Mouse (Mus musculus) hindbrain, embryonic 14.5 days (tissue): Measurements from ENCODE around the gene Selenok. TPM values are rescaled to one million over a fixed set of nuclear protein-coding genes. Genes with fewer than 3 reads are reported as not detected.

Source experiments
- ATAC-seq: fragments of 200-750 bp; cut with Nextera tagmentation; 2 replicates; pipeline ENCODE4 v1.8.0; 2017; ENCODE audit warnings: moderate number of reproducible peaks, mild to moderate bottlenecking, moderate TSS enrichment, moderate library complexity; ENCODE audit not compliant: low FRiP score
- DNase-seq: peaks from one replicate; pipeline ENCODE4 v3.0.0-alpha.2; 2015; ENCODE audit warnings: low spot score
- H3K27ac ChIP-seq: fragments of 300-500 bp; sonication (generic); 2 replicates; pipeline ENCODE4 v1.5.1; 2014; ENCODE audit warnings: mild to moderate bottlenecking, moderate library complexity
- H3K27me3 ChIP-seq: fragments of 300-500 bp; sonication (generic); 2 replicates; pipeline ENCODE4 v1.6.1; 2014; ENCODE audit warnings: mild to moderate bottlenecking, low read length, mixed read lengths; ENCODE audit not compliant: control insufficient read depth, insufficient read depth
- H3K36me3 ChIP-seq: fragments of 300-500 bp; sonication (generic); replicated peaks from 2 replicates; pipeline ENCODE4 v1.6.1; 2014; ENCODE audit not compliant: control insufficient read depth, insufficient read depth
- H3K4me1 ChIP-seq: fragments of 300-500 bp; sonication (generic); replicated peaks from 2 replicates; pipeline ENCODE4 v1.6.1; 2014; ENCODE audit warnings: antibody characterized with exemption, low read length, mixed read lengths; ENCODE audit not compliant: control insufficient read depth, insufficient read depth
- H3K4me2 ChIP-seq: fragments of 300-500 bp; sonication (generic); replicated peaks from 2 replicates; pipeline ENCODE4 v1.6.1; 2014; ENCODE audit warnings: mild to moderate bottlenecking, moderate library complexity
- H3K4me3 ChIP-seq: fragments of 300-500 bp; sonication (generic); replicated peaks from 2 replicates; pipeline ENCODE4 v1.5.1; 2014; ENCODE audit warnings: mild to moderate bottlenecking, low read length
- H3K9ac ChIP-seq: fragments of 300-500 bp; sonication (generic); 2 replicates; pipeline ENCODE4 v1.6.1; 2014
- H3K9me3 ChIP-seq: fragments of 300-500 bp; sonication (generic); 2 replicates; pipeline ENCODE4 v1.6.1; 2016; ENCODE audit warnings: low read length; ENCODE audit not compliant: control insufficient read depth
- WGBS: fragments of 180-500 bp; shearing (Covaris S2); extraction: QIAGEN DNeasy Blood & Tissue Kit; methylation state at CpG from one replicate; pipeline ENCODE4 v1.1.7; 2014; 5-methylcytosine and 5-hydroxymethylcytosine counted together
- polyA plus RNA-seq: library from polyadenylated mRNA; unstranded; fragments of >200 nt; fragmentation: Nextera tagmentation; extraction: Ambion mirVana; gene quantifications from 2 replicates; pipeline ENCODE4 v1.2.1, GENCODE M21; 2014

Selenok gene
- polyA plus RNA-seq, 1 experiment from 2014 or later = 331 TPM

DNA sequence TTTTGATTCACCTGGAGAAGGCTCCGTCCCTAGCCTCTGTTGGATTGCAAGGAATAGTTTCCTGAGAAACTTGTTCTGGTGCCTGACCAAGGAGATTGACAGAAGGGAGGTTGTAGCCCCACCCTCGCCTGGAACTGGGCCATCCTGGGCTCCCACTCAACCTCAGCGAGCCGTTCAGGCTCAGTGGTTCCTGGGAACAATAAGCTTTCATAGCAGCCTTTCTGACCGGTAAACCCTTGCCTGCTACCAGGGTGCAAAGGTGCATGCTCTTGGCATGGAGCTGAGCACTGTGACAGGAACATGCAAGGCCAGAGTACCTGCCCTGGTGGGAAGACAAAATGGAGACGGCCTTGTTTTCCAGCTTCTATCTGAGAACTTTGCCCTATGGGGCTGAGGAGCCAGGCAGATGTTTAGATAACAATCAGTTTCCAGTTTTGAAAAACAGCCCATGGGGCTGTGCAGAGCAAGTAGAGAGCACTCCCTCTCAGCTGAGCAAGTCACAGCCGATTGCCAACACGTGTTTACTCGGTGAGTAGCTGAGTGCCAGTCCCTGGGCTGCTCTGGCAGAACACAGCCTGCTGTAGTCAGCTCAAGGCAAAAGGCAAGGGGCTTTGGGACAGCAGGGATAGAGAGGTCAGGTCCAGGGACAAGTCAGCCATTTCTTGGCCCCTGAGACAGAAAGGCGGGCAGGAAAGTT, 41.9 kb downstream of the Selenok start:
- no peak overlapping the region for H3K27ac ChIP-seq
- no peak overlapping the region for H3K4me3 ChIP-seq
- no peak overlapping the region for H3K9ac ChIP-seq
- DNase-seq (no peak), ATAC-seq (no peak; the same call in 1 of the 2 replicates)
- 66% methylated on average over 10 of the region's 10 CpGs for WGBS
- no peaks in the 10 kb centered on the region for H3K36me3 ChIP-seq
- H3K9me3 ChIP-seq = no peaks in the 10 kb centered on the region
- no peak overlapping the region for H3K4me2 ChIP-seq
- peaks cover 10% of the 10 kb centered on the region; the same call in 1 of the 2 replicates for H3K4me1 ChIP-seq
- H3K27me3 ChIP-seq = peaks cover 22% of the 10 kb centered on the region

DNA sequence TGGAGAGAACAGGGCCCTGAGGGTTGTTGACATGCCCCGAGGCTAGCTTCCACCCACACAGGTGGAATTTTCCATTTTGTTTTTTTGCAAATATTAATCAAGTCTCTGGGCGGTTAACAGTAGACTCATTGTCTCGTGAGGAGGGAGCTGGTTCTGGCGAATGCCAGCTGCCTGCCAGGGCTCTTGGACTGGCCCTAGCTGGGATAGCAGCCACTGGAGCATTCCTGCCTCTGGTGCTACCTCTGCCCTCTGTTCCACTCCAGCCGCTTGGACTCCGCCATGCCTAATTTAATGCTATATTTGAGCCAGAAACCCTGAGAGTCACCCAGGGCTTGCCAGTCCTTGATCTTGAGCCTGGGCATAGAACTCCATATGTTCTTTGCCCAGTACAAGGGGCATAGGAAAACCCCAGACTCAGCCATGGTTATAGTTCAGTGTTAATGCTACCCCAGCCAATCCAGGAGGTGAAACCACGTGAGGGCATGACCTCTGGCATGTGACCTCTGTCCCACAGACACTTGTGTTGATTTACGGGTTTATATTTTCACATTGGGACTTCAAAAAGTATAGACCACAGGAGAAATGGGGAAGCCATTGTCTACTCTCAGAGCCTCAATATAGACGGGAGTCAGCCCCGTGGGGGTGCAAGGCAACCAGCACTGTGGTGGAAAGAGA, 43.9 kb downstream of the Selenok start:
- no peak for DNase-seq
- H3K9me3 ChIP-seq = no peaks in the 10 kb centered on the region
- no peak overlapping the region for H3K9ac ChIP-seq

DNA sequence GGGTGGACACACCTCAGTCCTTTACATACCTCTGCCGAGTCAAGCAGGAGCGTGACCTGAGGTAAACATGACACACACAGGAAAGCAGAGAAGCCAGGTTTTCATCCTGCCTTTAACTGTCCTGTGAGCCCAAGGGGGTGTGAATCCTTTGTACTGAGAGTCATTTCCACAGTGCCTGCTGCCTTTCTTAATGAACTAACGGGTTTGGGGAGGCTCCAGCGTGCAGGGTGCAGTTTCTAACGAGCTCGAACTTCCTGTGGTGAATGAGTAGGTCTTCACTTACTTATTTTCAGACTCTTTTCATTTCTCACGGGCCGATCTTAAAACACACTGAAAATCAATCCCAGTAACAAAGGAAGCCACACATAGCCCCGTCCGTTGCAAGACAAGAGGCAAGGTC, 46.4 kb downstream of the Selenok start:
- 0 out of 2 replicates have a peak, but pooled peaks cover 6% of the 10 kb centered on the region for H3K27me3 ChIP-seq
- H3K36me3 ChIP-seq = no peaks in the 10 kb centered on the region
- no peak overlapping the region for H3K4me2 ChIP-seq
- no peaks in the 10 kb centered on the region for H3K4me1 ChIP-seq
- ATAC-seq = no peak
- no peaks in the 10 kb centered on the region for H3K9me3 ChIP-seq
- no peak overlapping the region for H3K9ac ChIP-seq
- no peak overlapping the region for H3K4me3 ChIP-seq
- no peak for DNase-seq
- 75% methylated on average over 10 of the region's 10 CpGs for WGBS
- H3K27ac ChIP-seq = no peak overlapping the region

More for the DNA sequence above, 43.9 kb downstream of the Selenok start:
- Histone ChIP-seq H3K4me1 (peaks cover 10% of the 10 kb centered on the region; the same call in 1 of the 2 replicates), H3K27ac (no peak overlapping the region), H3K27me3 (peaks cover 22% of the 10 kb centered on the region), H3K36me3 (no peaks in the 10 kb centered on the region), H3K4me3 (no peak overlapping the region), H3K4me2 (no peak overlapping the region)
- WGBS = 77% methylated on average over 10 of the region's 10 CpGs
- peak; percentile 24; the same call in 1 of the 2 replicates for ATAC-seq

DNA sequence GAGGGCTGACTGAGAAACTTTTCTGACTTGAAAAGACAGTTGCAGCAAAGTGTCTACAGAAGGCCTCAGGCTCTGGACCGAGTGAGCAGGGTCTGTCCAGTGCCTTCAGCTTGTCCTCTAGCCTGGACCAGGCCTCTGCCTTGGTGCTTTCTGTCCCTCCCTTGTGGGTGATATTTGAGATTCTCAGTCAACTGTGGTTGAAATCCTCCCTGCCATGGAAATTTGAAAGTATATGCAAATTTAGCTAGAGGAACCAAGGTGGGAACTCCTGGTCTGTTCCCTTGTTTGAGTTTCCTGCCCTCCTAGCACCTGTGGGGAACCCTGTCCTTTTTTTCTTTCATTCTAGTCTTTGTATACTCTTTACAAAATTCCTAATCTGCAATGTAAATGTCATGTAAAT, 46.9 kb downstream of the Selenok start:
- H3K9ac ChIP-seq = no peak overlapping the region
- WGBS = 76% methylated on average over 1 of the region's 1 CpGs
- ATAC-seq = no peak

DNA sequence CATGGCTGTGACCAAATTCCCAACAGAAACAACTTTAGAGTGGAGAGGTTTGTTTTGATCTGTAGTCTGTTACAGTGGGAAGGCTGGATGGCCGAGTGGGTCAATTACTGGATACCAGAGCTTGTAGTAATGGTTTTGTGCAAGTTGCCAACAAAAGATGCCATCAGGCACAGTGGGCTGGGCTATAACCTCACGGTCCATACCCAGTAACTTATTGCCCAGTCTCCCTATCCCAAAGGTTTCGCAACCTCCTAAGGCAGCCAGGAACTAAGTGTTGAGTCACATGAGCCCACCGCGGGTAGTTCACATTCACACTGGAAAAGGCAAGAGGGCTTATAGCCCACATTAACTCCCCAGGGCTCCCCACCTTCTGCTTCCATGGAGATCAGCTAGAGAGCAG, 48.6 kb downstream of the Selenok start:
- no peaks in the 10 kb centered on the region for H3K27me3 ChIP-seq

More for the DNA sequence above, 46.9 kb downstream of the Selenok start:
- H3K9me3 ChIP-seq = no peaks in the 10 kb centered on the region
- H3K4me1 ChIP-seq = no peaks in the 10 kb centered on the region
- no peaks in the 10 kb centered on the region for H3K36me3 ChIP-seq
- no peak overlapping the region for H3K27ac ChIP-seq
- 0 out of 2 replicates have a peak, but pooled peaks cover 1% of the 10 kb centered on the region for H3K27me3 ChIP-seq
- DNase-seq = no peak
- H3K4me2 ChIP-seq = no peak overlapping the region
- H3K4me3 ChIP-seq = no peak overlapping the region

DNA sequence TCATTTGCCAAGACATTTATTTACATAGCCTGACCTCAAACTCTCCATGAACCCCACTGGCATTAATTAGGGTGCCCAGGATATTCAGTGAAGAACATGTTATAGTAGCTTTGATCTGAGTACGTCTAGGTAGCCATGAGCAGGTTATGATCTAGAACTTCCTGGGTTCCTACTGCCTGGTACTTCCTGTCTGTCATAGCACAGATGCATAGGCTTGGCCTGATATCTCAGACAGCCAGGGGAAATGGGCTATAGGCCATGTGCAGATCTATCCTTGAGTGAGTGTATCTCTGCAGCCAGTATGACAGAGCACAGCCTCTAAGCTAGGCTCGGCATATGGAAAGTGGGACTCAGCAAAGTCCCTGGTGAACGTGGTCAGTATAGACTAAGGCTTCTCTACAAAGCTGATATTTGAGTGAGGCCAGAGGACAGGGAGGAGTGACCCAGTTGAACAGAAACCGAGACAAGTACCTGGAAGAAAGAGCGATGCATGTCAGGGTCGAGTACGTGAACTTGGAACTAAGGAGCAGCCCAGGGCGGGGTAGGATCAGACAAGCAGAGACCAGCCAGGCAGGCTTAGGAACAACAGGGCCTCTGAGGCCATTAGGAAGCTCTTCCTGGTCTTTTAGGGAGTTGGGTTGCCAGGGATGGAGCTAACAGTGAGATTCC, 49.8 kb downstream of the Selenok start:
- Histone ChIP-seq H3K4me3 (no peak overlapping the region), H3K27me3 (no peaks in the 10 kb centered on the region), H3K9ac (no peak overlapping the region), H3K27ac (no peak overlapping the region), H3K36me3 (no peaks in the 10 kb centered on the region), H3K4me1 (no peaks in the 10 kb centered on the region), H3K4me2 (no peak overlapping the region), H3K9me3 (no peaks in the 10 kb centered on the region)
- no peak for DNase-seq
- WGBS = 93% methylated on average over 8 of the region's 8 CpGs
- ATAC-seq = no peak

More for the DNA sequence above, 48.6 kb downstream of the Selenok start:
- Histone ChIP-seq H3K4me3 (no peak overlapping the region), H3K9ac (no peak overlapping the region), H3K4me1 (no peaks in the 10 kb centered on the region), H3K4me2 (no peak overlapping the region), H3K27ac (no peak overlapping the region), H3K36me3 (no peaks in the 10 kb centered on the region), H3K9me3 (no peaks in the 10 kb centered on the region)
- ATAC-seq = no peak
- WGBS = 93% methylated on average over 5 of the region's 5 CpGs
- DNase-seq = no peak

DNA sequence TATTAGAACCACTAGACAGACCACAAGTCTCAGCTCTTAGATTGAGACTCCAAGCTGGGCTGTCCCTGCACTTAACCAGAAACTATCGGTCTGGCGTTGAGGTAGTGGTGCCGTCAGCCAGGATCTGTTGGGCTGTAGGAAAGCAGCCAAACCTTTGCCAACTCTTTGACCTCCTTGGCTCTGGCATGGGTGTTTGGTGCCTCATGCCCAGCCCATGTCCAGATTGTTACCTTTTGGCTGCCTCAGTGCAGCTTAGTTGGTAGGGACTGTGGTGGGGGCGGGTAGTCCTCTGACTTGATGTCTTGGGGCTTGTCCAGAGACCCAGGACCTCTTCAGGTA, 50.3 kb downstream of the Selenok start:
- WGBS = 86% methylated on average over 4 of the region's 4 CpGs
- H3K36me3 ChIP-seq = no peaks in the 10 kb centered on the region
- H3K4me2 ChIP-seq = no peak overlapping the region
- H3K9ac ChIP-seq = no peak overlapping the region
- no peak for ATAC-seq
- H3K4me1 ChIP-seq = no peaks in the 10 kb centered on the region
- H3K4me3 ChIP-seq = no peak overlapping the region
- H3K9me3 ChIP-seq = no peaks in the 10 kb centered on the region
- no peaks in the 10 kb centered on the region for H3K27me3 ChIP-seq
- DNase-seq = no peak
- no peak overlapping the region for H3K27ac ChIP-seq

DNA sequence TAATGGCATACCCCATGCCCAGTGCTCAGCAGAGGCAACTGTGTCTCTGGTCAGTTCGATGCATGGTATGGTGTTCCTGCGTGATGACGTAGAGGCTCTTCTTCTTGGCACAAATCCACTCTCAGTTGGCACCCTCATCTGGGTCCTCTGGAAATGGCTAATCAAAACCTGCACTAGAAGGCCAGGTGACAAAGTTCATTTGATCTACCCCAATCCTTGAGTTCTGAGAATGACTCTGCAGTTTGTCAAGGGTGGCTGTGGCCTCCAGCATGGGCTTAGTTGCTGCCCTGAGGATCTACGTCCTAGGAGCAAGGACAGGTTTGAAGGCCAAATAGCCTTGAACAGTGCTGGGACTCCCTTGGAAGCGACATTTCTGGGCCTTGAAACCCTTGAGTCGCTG, 50.7 kb downstream of the Selenok start:
- ATAC-seq (no peak), DNase-seq (no peak)
- no peaks in the 10 kb centered on the region for H3K4me1 ChIP-seq
- no peaks in the 10 kb centered on the region for H3K36me3 ChIP-seq
- H3K27ac ChIP-seq = no peak overlapping the region
- no peak overlapping the region for H3K4me2 ChIP-seq
- no peak overlapping the region for H3K9ac ChIP-seq
- H3K27me3 ChIP-seq = no peaks in the 10 kb centered on the region
- no peaks in the 10 kb centered on the region for H3K9me3 ChIP-seq
- 96% methylated on average over 6 of the region's 6 CpGs for WGBS
- H3K4me3 ChIP-seq = no peak overlapping the region

DNA sequence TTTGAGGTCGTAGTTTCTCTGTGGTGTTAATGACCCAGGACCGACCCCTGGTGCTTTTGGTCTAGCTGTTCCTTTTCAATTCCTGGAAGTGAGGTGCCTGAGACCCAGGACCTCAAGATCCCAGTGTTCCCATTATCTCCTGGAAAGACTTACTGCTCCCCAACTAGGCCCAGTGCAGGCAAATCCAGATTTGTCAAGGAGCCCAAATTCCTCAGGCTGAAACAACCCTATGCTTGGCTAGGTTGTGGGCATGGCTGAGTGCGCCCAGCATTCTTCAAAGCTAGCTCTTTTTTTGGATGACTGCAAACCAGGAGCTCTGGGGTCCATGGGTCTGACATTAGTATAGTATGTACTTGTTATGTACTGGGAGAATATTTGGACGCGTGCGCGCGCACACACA, 51.3 kb downstream of the Selenok start:
- 93% methylated on average over 8 of the region's 8 CpGs for WGBS
- ATAC-seq (no peak), DNase-seq (no peak)
- no peak overlapping the region for H3K4me2 ChIP-seq
- H3K4me1 ChIP-seq = no peaks in the 10 kb centered on the region
- H3K36me3 ChIP-seq = no peaks in the 10 kb centered on the region
- H3K27me3 ChIP-seq = no peaks in the 10 kb centered on the region
- H3K9ac ChIP-seq = no peak overlapping the region
- no peaks in the 10 kb centered on the region for H3K9me3 ChIP-seq
- H3K4me3 ChIP-seq = no peak overlapping the region
- H3K27ac ChIP-seq = no peak overlapping the region
